Mouse (Mus musculus): Measurements from ENCODE around the gene Xpot. TPM values are rescaled to one million over a fixed set of nuclear protein-coding genes. Genes with fewer than 3 reads are reported as not detected.

Xpot gene
- 30.2 and 31.4 TPM in 2 replicates for polyA plus RNA-seq (2015; fragmentation: Nextera tagmentation; extraction: Ambion mirVana)

- H3K9ac ChIP-seq = peak within 1 kb of the TSS; percentile 87
- no peaks in the 10 kb centered on the region for H3K9me3 ChIP-seq
- peak; percentile 99 for ATAC-seq (ENCODE audit: low FRiP score, low read depth)
- H3K4me1 ChIP-seq (replicated peaks) = peaks cover 14% of the 10 kb centered on the region
- H3K27me3 ChIP-seq = no peaks in the 10 kb centered on the region
- under 1% methylated on average over 70 of the region's 70 CpGs for WGBS
- peak within 1 kb of the TSS; percentile 74 for H3K4me2 ChIP-seq
- peaks cover 7% of the 10 kb centered on the region; the same call in 1 of the 2 replicates for H3K36me3 ChIP-seq
- H3K27ac ChIP-seq (replicated peaks) = peak within 1 kb of the TSS; percentile 93
- peak within 1 kb of the TSS; percentile 93 for H3K4me3 ChIP-seq
These were observed at the start of gene Xpot for GRCm38 (mm10) chr10:121626186-121626882. TSS of gene Xpot (minus strand) at chr10:121626332.

DNA sequence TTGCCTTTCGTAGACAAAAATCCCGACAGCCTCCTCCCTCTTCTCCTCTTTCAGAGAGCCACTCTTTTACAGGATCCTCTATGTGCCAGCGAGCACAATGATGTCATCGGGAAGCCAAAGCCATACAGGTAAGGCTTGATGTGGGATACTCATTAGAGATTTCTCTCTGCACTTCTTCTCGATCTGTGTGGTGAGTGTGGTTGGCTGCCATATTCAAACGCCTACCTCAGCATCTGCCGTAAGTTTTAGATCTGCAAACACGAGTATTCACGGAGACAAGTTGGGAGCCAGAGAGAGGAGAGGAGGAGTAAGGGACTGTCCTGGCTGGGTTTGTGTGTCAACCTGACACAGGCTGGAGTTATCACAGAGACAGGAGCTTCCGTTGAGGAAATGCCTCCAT is 43.0 kb upstream of the Xpot start:
- Histone ChIP-seq H3K27ac (replicated peaks) (no peak overlapping the region), H3K9me3 (no peaks in the 10 kb centered on the region), H3K4me1 (replicated peaks) (0 out of 2 replicates have a peak, but pooled peaks cover 1% of the 10 kb centered on the region), H3K36me3 (no peaks in the 10 kb centered on the region), H3K27me3 (no peaks in the 10 kb centered on the region), H3K4me3 (no peak overlapping the region), H3K4me2 (no peak overlapping the region), H3K9ac (no peak overlapping the region)
- no peak for ATAC-seq (ENCODE audit: low FRiP score, low read depth)
- WGBS = 92% methylated on average over 10 of the region's 10 CpGs

DNA sequence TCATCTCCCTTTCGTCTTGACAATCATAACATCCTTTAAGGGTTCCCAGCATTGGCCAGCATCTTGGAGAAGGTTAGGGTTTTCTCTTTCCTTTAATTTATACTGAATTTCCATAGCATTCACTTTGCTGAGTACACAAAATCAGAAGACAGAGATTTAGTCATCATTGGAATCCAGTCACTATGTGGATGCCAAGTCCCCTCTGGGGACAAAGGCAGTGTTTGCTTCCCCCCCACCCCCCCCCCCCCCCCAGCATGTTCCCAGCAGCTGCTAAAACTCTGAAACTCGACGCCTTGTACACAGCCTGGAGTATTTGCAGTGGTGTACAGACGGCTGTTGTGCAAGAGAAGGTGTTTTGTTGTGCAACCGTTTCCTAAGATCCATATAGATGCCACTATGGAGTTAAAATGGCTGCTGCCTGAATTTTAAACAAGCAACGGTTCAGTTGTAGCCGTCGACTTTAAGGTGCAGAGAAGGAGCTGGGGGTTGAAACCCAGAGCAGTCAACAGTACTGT is 39.6 kb upstream of the Xpot start:
- H3K4me2 ChIP-seq = no peak overlapping the region
- no peak overlapping the region for H3K9ac ChIP-seq
- no peak overlapping the region for H3K4me3 ChIP-seq
- 74% methylated on average over 8 of the region's 8 CpGs for WGBS
- H3K27me3 ChIP-seq = no peaks in the 10 kb centered on the region
- no peak overlapping the region for H3K27ac ChIP-seq (replicated peaks)
- H3K4me1 ChIP-seq (replicated peaks) = 0 out of 2 replicates have a peak, but pooled peaks cover 8% of the 10 kb centered on the region
- no peaks in the 10 kb centered on the region for H3K36me3 ChIP-seq
- no peaks in the 10 kb centered on the region for H3K9me3 ChIP-seq
- ATAC-seq (ENCODE audit: low FRiP score, low read depth) = no peak

DNA sequence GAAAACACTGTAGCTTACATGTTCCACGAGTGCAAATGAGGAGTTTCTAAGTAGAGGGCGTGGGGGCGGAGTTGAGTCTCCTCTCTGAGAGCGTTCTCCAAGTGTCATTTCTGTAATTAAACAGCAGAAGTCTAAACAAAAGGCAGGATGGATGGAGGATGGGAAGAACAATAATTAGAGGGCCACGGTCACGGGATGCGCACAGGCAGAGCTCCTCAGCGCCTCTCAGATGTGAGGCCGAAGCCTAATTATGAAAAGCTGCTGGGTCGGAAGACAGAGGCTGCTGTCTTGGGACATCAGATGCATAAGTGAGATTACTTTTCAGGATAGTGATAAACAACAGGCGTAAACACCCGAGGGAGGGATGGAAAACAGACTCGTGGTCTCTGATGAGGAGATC is 37.5 kb upstream of the Xpot start:
- Histone ChIP-seq H3K9ac (no peak overlapping the region), H3K4me2 (peak overlapping the region; percentile 32; the same call in 1 of the 2 replicates), H3K27ac (replicated peaks) (no peak overlapping the region), H3K4me1 (replicated peaks) (0 out of 2 replicates have a peak, but pooled peaks cover 8% of the 10 kb centered on the region), H3K27me3 (no peaks in the 10 kb centered on the region), H3K9me3 (no peaks in the 10 kb centered on the region), H3K4me3 (no peak overlapping the region), H3K36me3 (no peaks in the 10 kb centered on the region)
- no peak; the same call in 1 of the 2 replicates for ATAC-seq (ENCODE audit: low FRiP score, low read depth)
- WGBS = 41% methylated on average over 13 of the region's 13 CpGs

- no peak for ATAC-seq (ENCODE audit: low FRiP score, low read depth)
- 93% methylated on average over 2 of the region's 2 CpGs for WGBS
These were observed 36.6 kb upstream of the Xpot start for GRCm38 (mm10) chr10:121662711-121663110.

DNA sequence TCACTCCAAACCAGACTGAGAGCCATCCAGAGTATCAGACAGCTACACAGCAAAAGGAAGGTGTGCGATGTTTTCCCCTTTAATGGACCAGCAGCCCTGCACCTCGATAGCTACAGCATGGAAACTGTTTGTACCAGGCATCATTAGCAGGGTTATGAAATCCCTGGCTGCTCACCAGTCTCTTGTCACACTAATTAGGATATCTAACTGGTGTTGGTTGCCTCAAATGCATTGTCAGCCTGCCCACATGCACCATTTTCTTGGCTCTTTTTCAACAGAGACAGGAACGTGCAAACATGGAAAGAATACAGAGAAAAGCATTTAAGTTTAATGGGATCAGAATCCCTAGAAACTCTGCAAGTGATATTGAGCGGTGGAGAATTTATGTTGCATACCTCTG is 29.8 kb upstream of the Xpot start:
- Histone ChIP-seq H3K4me3 (no peak overlapping the region), H3K36me3 (no peaks in the 10 kb centered on the region), H3K27ac (replicated peaks) (no peak overlapping the region), H3K27me3 (no peaks in the 10 kb centered on the region), H3K4me1 (replicated peaks) (no peaks in the 10 kb centered on the region), H3K9ac (no peak overlapping the region), H3K4me2 (no peak overlapping the region), H3K9me3 (no peaks in the 10 kb centered on the region)
- ATAC-seq (ENCODE audit: low FRiP score, low read depth) = no peak
- WGBS = 77% methylated on average over 4 of the region's 4 CpGs

More at GRCm38 (mm10) chr10:121662711-121663110, 36.6 kb upstream of the Xpot start:
- Histone ChIP-seq H3K4me1 (replicated peaks) (0 out of 2 replicates have a peak, but pooled peaks cover 8% of the 10 kb centered on the region), H3K27me3 (no peaks in the 10 kb centered on the region), H3K4me3 (no peak overlapping the region), H3K4me2 (no peak overlapping the region), H3K27ac (replicated peaks) (no peak overlapping the region), H3K9ac (no peak overlapping the region), H3K36me3 (no peaks in the 10 kb centered on the region), H3K9me3 (no peaks in the 10 kb centered on the region)

DNA sequence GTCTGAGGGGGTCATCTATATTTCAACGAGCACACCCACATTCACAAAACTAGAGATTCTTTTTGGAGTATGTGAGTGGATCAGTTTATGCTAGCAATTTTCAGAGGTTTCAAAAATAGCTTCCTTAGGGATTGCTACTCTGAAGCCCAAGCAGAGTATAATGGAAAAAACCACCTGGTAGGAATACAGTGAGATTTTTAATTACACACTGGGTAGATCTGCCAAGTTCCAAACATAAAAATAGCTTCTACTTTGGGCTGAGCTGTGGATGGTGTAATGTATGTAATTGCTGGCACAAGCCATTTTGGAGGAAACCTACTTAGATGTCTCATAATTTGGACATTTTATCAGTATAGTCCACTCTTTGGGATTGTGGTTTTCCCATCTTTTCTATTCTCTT is 26.9 kb upstream of the Xpot start:
- WGBS = 93% methylated on average over 1 of the region's 1 CpGs
- ATAC-seq (ENCODE audit: low FRiP score, low read depth) = no peak
- Histone ChIP-seq H3K9ac (no peak overlapping the region), H3K27ac (replicated peaks) (no peak overlapping the region), H3K4me2 (no peak overlapping the region), H3K4me1 (replicated peaks) (no peaks in the 10 kb centered on the region), H3K4me3 (no peak overlapping the region), H3K9me3 (no peaks in the 10 kb centered on the region), H3K36me3 (no peaks in the 10 kb centered on the region), H3K27me3 (no peaks in the 10 kb centered on the region)

- no peaks in the 10 kb centered on the region for H3K36me3 ChIP-seq
- peaks cover 35% of the 10 kb centered on the region for H3K27me3 ChIP-seq
- H3K9me3 ChIP-seq = no peaks in the 10 kb centered on the region
- H3K9ac ChIP-seq = no peak overlapping the region
- H3K4me3 ChIP-seq = no peak overlapping the region
- 75% methylated on average over 6 of the region's 6 CpGs for whole genome bisulfite sequencing
- no peak overlapping the region for H3K4me2 ChIP-seq
- ATAC-seq (ENCODE audit: low FRiP score, low read depth) = no peak
- peaks cover 13% of the 10 kb centered on the region for H3K4me1 ChIP-seq (replicated peaks)
- no peak overlapping the region for H3K27ac ChIP-seq (replicated peaks)
These were observed 20.2 kb upstream of the Xpot start for GRCm38 (mm10) chr10:121646294-121646693.

DNA sequence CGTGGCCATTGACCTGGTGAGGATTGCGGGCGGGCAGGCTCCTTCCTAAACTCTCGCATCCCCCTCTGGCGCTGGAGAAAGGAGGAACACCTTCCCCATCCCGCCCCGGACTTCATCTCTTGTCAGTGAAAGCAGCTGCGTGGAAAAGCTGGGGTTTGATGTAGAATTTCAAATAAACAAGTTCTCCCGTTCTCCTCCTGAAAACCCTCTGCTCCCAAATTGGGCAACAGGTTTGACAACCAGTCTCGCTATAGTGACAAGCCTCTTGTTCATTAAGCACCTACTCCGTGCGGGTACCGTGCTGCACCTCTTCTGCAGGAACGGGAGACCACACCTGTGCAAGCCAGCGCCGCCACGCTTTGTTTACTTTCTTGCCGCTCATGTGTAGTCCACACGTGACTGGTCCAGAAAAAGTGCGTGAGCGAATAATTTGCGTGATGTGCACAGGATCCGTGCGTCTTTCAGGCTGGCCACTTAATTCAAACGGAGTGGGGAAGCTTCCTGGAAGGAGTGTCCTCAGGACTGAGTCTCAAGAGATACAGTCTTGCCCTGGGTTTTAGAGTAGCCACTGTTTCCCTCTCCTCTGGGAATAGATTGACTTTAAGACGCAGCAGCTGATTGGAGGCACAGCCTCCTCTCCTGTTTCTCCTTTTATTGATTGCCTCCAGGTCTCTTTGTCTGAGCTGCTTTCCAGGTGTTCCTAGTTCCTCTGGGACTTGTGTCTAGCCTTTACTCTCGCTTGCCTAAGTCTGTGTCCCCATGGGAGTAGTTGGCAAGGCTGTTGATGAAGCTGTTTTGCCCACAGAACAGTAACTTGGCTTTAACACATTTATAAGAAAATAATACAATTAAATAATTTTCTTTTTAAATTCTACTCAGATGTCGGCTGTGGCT is 16.2 kb upstream of the Xpot start:
- H3K4me3 ChIP-seq = peak overlapping the region; percentile 50
- H3K9me3 ChIP-seq = no peaks in the 10 kb centered on the region
- H3K4me2 ChIP-seq = peak overlapping the region; percentile 99
- no peaks in the 10 kb centered on the region for H3K36me3 ChIP-seq
- no peak for ATAC-seq (ENCODE audit: low FRiP score, low read depth)
- peak overlapping the region; percentile 44 for H3K9ac ChIP-seq
- H3K27me3 ChIP-seq = peaks cover 35% of the 10 kb centered on the region
- WGBS = 4% methylated on average over 28 of the region's 28 CpGs
- no peak overlapping the region for H3K27ac ChIP-seq (replicated peaks)
- peaks cover 20% of the 10 kb centered on the region for H3K4me1 ChIP-seq (replicated peaks)

GRCm38 (mm10) chr10:121641272-121642053 is 15.3 kb upstream of the Xpot start, which contains the start of gene D930020B18Rik:
TSS of gene D930020B18Rik (plus strand) at chr10:121641588.
- H3K27me3 ChIP-seq = peaks cover 35% of the 10 kb centered on the region
- H3K4me2 ChIP-seq = peak within 1 kb of the TSS; percentile 99
- peak within 1 kb of the TSS; percentile 50 for H3K4me3 ChIP-seq
- peak within 1 kb of the TSS; percentile 44 for H3K9ac ChIP-seq
- H3K36me3 ChIP-seq = no peaks in the 10 kb centered on the region
- H3K9me3 ChIP-seq = no peaks in the 10 kb centered on the region
- no peak within 1 kb of the TSS for H3K27ac ChIP-seq (replicated peaks)
- peaks cover 20% of the 10 kb centered on the region for H3K4me1 ChIP-seq (replicated peaks)
- under 1% methylated on average over 63 of the region's 69 CpGs for WGBS
- ATAC-seq (ENCODE audit: low FRiP score, low read depth) = peak; percentile 43; the same call in 1 of the 2 replicates

GRCm38 (mm10) chr10:121640944-121641271 is 14.8 kb upstream of the Xpot start:
- no peak for ATAC-seq (ENCODE audit: low FRiP score, low read depth)
- peaks cover 20% of the 10 kb centered on the region for H3K4me1 ChIP-seq (replicated peaks)
- WGBS = 17% methylated on average over 10 of the region's 10 CpGs
- peak overlapping the region; percentile 50 for H3K4me3 ChIP-seq
- no peaks in the 10 kb centered on the region for H3K36me3 ChIP-seq
- H3K27me3 ChIP-seq = peaks cover 35% of the 10 kb centered on the region
- H3K27ac ChIP-seq (replicated peaks) = no peak overlapping the region
- H3K9me3 ChIP-seq = no peaks in the 10 kb centered on the region
- peak overlapping the region; percentile 99 for H3K4me2 ChIP-seq
- 0 out of 2 replicates have a peak overlapping the region, but pooled peaks have one; percentile 44 for H3K9ac ChIP-seq
